Mouse (Mus musculus) limb, embryonic 11.5 days (tissue): ENCODE measurements around the gene Gm26741. TPM values are rescaled to one million over a fixed set of nuclear protein-coding genes. Genes with fewer than 3 reads are reported as not detected.
"Not testable (repeated sequence)": the region's sequence is repeated elsewhere in the genome, so short reads cannot be mapped to it uniquely, and the experiment has no call there.

Source experiments
- ATAC-seq: fragments of 200-750 bp; cut with Nextera tagmentation; 2 replicates; pipeline ENCODE4 v1.8.0; 2017; ENCODE audit warnings: low read depth; ENCODE audit not compliant: insufficient number of reproducible peaks, low FRiP score, low TSS enrichment
- DNase-seq: peaks from one replicate; pipeline ENCODE4 v3.0.0-alpha.2; 2015; ENCODE audit warnings: low spot score
- H3K27ac ChIP-seq: fragments of 300-500 bp; sonication (generic); replicated peaks from 2 replicates; pipeline ENCODE4 v1.5.1; 2014; ENCODE audit warnings: low read depth, mild to moderate bottlenecking, low read length
- H3K27me3 ChIP-seq: fragments of 300-500 bp; sonication (generic); 2 replicates; pipeline ENCODE4 v1.6.1; 2014; ENCODE audit warnings: mild to moderate bottlenecking, low read length, mixed read lengths; ENCODE audit not compliant: control insufficient read depth, insufficient read depth
- H3K36me3 ChIP-seq: fragments of 300-500 bp; sonication (generic); 2 replicates; pipeline ENCODE4 v1.6.1; 2014; ENCODE audit warnings: mild to moderate bottlenecking, low read length, moderate library complexity, mixed read lengths; ENCODE audit not compliant: control insufficient read depth, insufficient read depth
- H3K4me1 ChIP-seq: fragments of 300-500 bp; sonication (generic); 2 replicates; pipeline ENCODE4 v1.6.1; 2014; ENCODE audit warnings: low read length, mixed read lengths; ENCODE audit not compliant: control insufficient read depth, insufficient read depth
- H3K4me2 ChIP-seq: fragments of 300-500 bp; sonication (generic); 2 replicates; pipeline ENCODE4 v1.6.1; 2014; ENCODE audit warnings: low read depth, mild to moderate bottlenecking, moderate library complexity; ENCODE audit not compliant: severe bottlenecking
- H3K4me3 ChIP-seq: fragments of 300-500 bp; sonication (generic); 2 replicates; pipeline ENCODE4 v1.5.1; 2014; ENCODE audit warnings: low read depth, low read length
- H3K9ac ChIP-seq: fragments of 300-500 bp; sonication (generic); 2 replicates; pipeline ENCODE4 v1.6.1; 2014; ENCODE audit warnings: mild to moderate bottlenecking, low read length
- H3K9me3 ChIP-seq: fragments of 300-500 bp; sonication (generic); 2 replicates; pipeline ENCODE4 v1.6.1; 2016; ENCODE audit warnings: low read length; ENCODE audit not compliant: control insufficient read depth
- WGBS: fragments of 180-500 bp; shearing (Covaris S2); extraction: QIAGEN DNeasy Blood & Tissue Kit; methylation state at CpG from one replicate; pipeline ENCODE4 v1.1.7; 2014; 5-methylcytosine and 5-hydroxymethylcytosine counted together
- polyA plus RNA-seq: library from polyadenylated mRNA; unstranded; fragments of >200 nt; fragmentation: Nextera tagmentation; extraction: Ambion mirVana; gene quantifications from 2 replicates; pipeline ENCODE4 v1.2.1, GENCODE M21; 2014

Gene Gm26741
- not detected in 2 replicates for polyA plus RNA-seq

GRCm38 (mm10) chr10:52358467-52358866 is at the start of gene Gm26741:
Gene Gm26741, plus strand, starts transcription at chr10:52358767.
- H3K27me3 ChIP-seq, result no peaks in the 10 kb centered on the region
- 88% methylated on average over 2 of the region's 2 CpGs for WGBS
- H3K27ac ChIP-seq, result no peak within 1 kb of the TSS
- H3K4me3 ChIP-seq, result no peak within 1 kb of the TSS
- ATAC-seq (no peak), DNase-seq (no peak)
- H3K9me3 ChIP-seq, result no peaks in the 10 kb centered on the region
- H3K9ac ChIP-seq, result no peak within 1 kb of the TSS
- H3K4me1 ChIP-seq, result no peaks in the 10 kb centered on the region
- H3K4me2 ChIP-seq, result no peak within 1 kb of the TSS
- H3K36me3 ChIP-seq, result no peaks in the 10 kb centered on the region

GRCm38 (mm10) chr10:52309196-52309595 is 49.4 kb upstream of the Gm26741 start:
- H3K9ac ChIP-seq, result no peak overlapping the region
- ATAC-seq (no peak), DNase-seq (no peak)
- no peak overlapping the region for H3K27ac ChIP-seq
- H3K4me1 ChIP-seq, result no peaks in the 10 kb centered on the region
- no peaks in the 10 kb centered on the region for H3K9me3 ChIP-seq
- no peak overlapping the region for H3K4me2 ChIP-seq
- H3K27me3 ChIP-seq, result no peaks in the 10 kb centered on the region
- H3K4me3 ChIP-seq, result no peak overlapping the region
- H3K36me3 ChIP-seq, result no peaks in the 10 kb centered on the region
- 89% methylated on average over 8 of the region's 8 CpGs for WGBS

DNA sequence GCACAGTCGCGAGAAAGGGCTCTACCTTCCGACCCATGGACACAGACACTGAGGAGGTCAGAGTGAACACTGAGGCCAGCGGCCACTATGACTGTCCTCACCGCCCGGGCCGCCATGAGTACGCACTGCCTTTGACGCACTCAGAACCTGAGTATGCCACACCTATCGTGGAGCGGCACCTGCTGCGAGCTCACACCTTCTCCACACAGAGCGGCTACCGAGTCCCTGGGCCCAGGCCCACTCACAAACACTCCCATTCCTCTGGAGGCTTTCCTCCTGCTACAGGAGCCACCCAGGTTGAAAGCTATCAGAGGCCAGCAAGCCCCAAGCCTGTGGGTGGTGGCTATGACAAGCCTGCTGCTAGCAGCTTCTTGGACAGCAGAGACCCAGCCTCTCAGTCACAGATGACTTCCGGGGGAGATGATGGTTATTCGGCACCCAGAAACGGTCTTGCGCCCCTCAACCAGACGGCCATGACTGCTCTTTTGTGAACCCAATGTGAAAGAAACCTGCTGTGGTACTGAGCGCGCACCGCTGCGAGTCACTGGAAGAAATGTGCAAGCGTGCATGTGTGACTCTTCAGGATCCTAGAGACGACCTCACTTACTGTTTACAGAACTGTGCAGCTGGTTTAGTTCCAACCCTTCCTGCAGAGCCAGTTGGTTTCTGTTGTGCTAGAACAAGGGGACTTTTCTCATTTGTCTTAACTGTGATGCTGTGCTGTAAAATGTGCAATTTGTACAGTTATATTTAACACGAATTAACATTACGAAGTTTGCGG is 38.9 kb upstream of the Gm26741 start:
- no peak for DNase-seq
- peaks cover 2% of the 10 kb centered on the region; the same call in 1 of the 2 replicates for H3K36me3 ChIP-seq
- H3K27me3 ChIP-seq, result no peaks in the 10 kb centered on the region
- no peak overlapping the region for H3K27ac ChIP-seq
- H3K9ac ChIP-seq, result no peak overlapping the region
- H3K4me3 ChIP-seq, result no peak overlapping the region
- WGBS, result 95% methylated on average over 28 of the region's 28 CpGs
- H3K9me3 ChIP-seq, result no peaks in the 10 kb centered on the region
- ATAC-seq, result no peak
- no peak overlapping the region for H3K4me2 ChIP-seq
- H3K4me1 ChIP-seq, result no peaks in the 10 kb centered on the region

- no peaks in the 10 kb centered on the region for H3K4me1 ChIP-seq
- 86% methylated on average over 3 of the region's 3 CpGs for WGBS
- H3K27me3 ChIP-seq, result no peaks in the 10 kb centered on the region
- ATAC-seq (no peak), DNase-seq (no peak)
- no peak overlapping the region for H3K9ac ChIP-seq
- no peak overlapping the region for H3K4me2 ChIP-seq
- H3K36me3 ChIP-seq, result 0 out of 2 replicates have a peak, but pooled peaks cover 2% of the 10 kb centered on the region
- no peak overlapping the region for H3K4me3 ChIP-seq
- H3K27ac ChIP-seq, result no peak overlapping the region
- no peaks in the 10 kb centered on the region for H3K9me3 ChIP-seq
Measured at GRCm38 (mm10) chr10:52321918-52322317, 36.6 kb upstream of the Gm26741 start.

GRCm38 (mm10) chr10:52331007-52331406 is 27.6 kb upstream of the Gm26741 start:
- Histone ChIP-seq H3K36me3 (no peaks in the 10 kb centered on the region), H3K27me3 (no peaks in the 10 kb centered on the region), H3K27ac (no peak overlapping the region), H3K9me3 (no peaks in the 10 kb centered on the region), H3K4me2 (no peak overlapping the region), H3K4me3 (no peak overlapping the region), H3K4me1 (no peaks in the 10 kb centered on the region), H3K9ac (no peak overlapping the region)
- DNase-seq (peak; percentile 46), ATAC-seq (no peak)
- WGBS, result 0% methylated on average over 1 of the region's 1 CpGs

GRCm38 (mm10) chr10:52343324-52343723 is 15.2 kb upstream of the Gm26741 start:
- H3K27me3 ChIP-seq, H3K4me3 ChIP-seq, H3K4me1 ChIP-seq, H3K4me2 ChIP-seq, H3K27ac ChIP-seq, DNase-seq, H3K36me3 ChIP-seq, ATAC-seq, H3K9me3 ChIP-seq, H3K9ac ChIP-seq: not testable (repeated sequence)
- 94% methylated on average over 4 of the region's 4 CpGs for WGBS

DNA sequence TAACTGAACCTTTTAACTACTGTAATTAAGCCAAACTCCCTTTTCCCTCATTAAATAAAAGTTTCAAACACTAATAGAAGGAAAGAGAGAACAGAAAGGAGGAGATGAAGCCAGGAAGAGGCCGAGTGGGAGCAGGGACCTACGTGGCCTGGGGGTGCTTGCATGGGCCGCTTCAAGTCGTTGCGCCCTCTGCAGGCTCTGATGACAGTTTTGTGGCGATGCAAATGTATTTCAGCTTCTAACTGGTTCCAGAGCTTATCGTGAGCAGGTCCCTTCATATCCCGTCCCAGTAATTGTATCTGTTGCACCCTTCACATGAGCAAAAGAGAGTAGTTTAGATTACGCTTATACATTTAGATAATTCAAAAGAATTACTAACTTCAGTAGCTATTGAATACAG is 5.4 kb upstream of the Gm26741 start:
- no peaks in the 10 kb centered on the region for H3K27me3 ChIP-seq
- no peaks in the 10 kb centered on the region for H3K4me1 ChIP-seq
- DNase-seq (no peak), ATAC-seq (no peak)
- H3K9me3 ChIP-seq, result no peaks in the 10 kb centered on the region
- no peak overlapping the region for H3K4me2 ChIP-seq
- H3K27ac ChIP-seq, result no peak overlapping the region
- 78% methylated on average over 9 of the region's 9 CpGs for WGBS
- no peak overlapping the region for H3K9ac ChIP-seq
- peaks cover 8% of the 10 kb centered on the region; the same call in 1 of the 2 replicates for H3K36me3 ChIP-seq
- no peak overlapping the region for H3K4me3 ChIP-seq

DNA sequence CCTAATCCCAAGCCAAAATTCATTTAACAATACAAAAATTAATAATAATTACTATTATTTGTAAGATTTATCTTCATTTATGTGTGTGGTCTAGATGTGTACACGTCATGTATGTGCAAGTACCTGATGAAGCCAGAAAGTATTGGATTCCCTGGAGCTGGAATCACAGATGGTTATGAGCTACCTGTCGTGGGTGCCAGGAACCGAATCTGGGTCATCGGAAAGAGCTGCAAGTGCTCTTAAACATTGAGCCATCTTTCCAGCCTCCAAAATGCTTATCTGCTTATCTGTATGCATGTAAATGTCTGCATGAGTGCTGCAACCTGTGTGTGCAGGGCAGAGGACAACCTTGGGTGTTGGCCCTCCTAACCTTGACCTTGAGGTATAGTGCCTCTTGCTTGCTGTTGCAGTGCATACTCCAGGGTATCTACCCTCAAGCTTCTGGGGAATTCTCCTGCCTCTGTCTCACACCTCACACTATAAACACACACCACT is 1.7 kb downstream of the Gm26741 start:
- no peak overlapping the region for H3K4me2 ChIP-seq
- no peak overlapping the region for H3K4me3 ChIP-seq
- H3K27ac ChIP-seq, result no peak overlapping the region
- no peaks in the 10 kb centered on the region for H3K9me3 ChIP-seq
- no peak for ATAC-seq
- no peaks in the 10 kb centered on the region for H3K27me3 ChIP-seq
- 96% methylated on average over 4 of the region's 4 CpGs for WGBS
- H3K36me3 ChIP-seq, result no peaks in the 10 kb centered on the region
- no peak for DNase-seq
- no peaks in the 10 kb centered on the region for H3K4me1 ChIP-seq
- no peak overlapping the region for H3K9ac ChIP-seq
